Mouse (Mus musculus) liver, embryonic 11.5 days (tissue): ENCODE measurements around the gene Gfod1. TPM values are rescaled to one million over a fixed set of nuclear protein-coding genes. Genes with fewer than 3 reads are reported as not detected.

Experiments used
- ATAC-seq: fragments of 200-750 bp; cut with Nextera tagmentation; replicated peaks from 2 replicates; pipeline ENCODE4 v1.8.0; 2017; ENCODE audit warnings: moderate number of reproducible peaks, mild to moderate bottlenecking, moderate TSS enrichment, moderate library complexity; ENCODE audit not compliant: low FRiP score
- DNase-seq: peaks from one replicate; pipeline ENCODE4 v3.0.0-alpha.2; 2017; ENCODE audit warnings: low spot score
- H3K27ac ChIP-seq: fragments of 300-500 bp; sonication (generic); 2 replicates; pipeline ENCODE4 v1.5.1; 2014; ENCODE audit warnings: mild to moderate bottlenecking, low read depth, low read length, control low read depth
- H3K27me3 ChIP-seq: fragments of 300-500 bp; sonication (generic); replicated peaks from 2 replicates; pipeline ENCODE4 v1.6.1; 2014; ENCODE audit warnings: low read length, mixed read lengths; ENCODE audit not compliant: control insufficient read depth, insufficient read depth
- H3K36me3 ChIP-seq: fragments of 300-500 bp; sonication (generic); 2 replicates; pipeline ENCODE4 v1.6.1; 2014; ENCODE audit warnings: mild to moderate bottlenecking, low read length, moderate library complexity, mixed read lengths; ENCODE audit not compliant: control insufficient read depth, insufficient read depth
- H3K4me1 ChIP-seq: fragments of 300-500 bp; sonication (generic); replicated peaks from 2 replicates; pipeline ENCODE4 v1.6.1; 2014; ENCODE audit warnings: low read length, mixed read lengths; ENCODE audit not compliant: control insufficient read depth, insufficient read depth
- H3K4me2 ChIP-seq: fragments of 300-500 bp; sonication (generic); 2 replicates; pipeline ENCODE4 v1.6.1; 2014; ENCODE audit warnings: mild to moderate bottlenecking, control low read depth, moderate library complexity
- H3K4me3 ChIP-seq: fragments of 300-500 bp; sonication (generic); 2 replicates; pipeline ENCODE4 v1.5.1; 2014; ENCODE audit warnings: low read depth, low read length, control low read depth
- H3K9ac ChIP-seq: fragments of 300-500 bp; sonication (generic); 2 replicates; pipeline ENCODE4 v1.6.1; 2014; ENCODE audit warnings: low read depth, low read length, control low read depth
- H3K9me3 ChIP-seq: fragments of 300-500 bp; sonication (generic); 2 replicates; pipeline ENCODE4 v1.6.1; 2016; ENCODE audit warnings: low read length, inconsistent platforms, mixed read lengths; ENCODE audit not compliant: control insufficient read depth
- WGBS: fragments of 180-500 bp; shearing (Covaris S2); extraction: QIAGEN DNeasy Blood & Tissue Kit; methylation state at CpG from one replicate; pipeline ENCODE4 v1.1.7; 2014; 5-methylcytosine and 5-hydroxymethylcytosine counted together
- polyA plus RNA-seq: library from polyadenylated mRNA; unstranded; fragments of >200 nt; fragmentation: Nextera tagmentation; extraction: Ambion mirVana; gene quantifications from 2 replicates; pipeline ENCODE4 v1.2.1, GENCODE M21; 2014

Gene Gfod1
- polyA plus RNA-seq, 1 experiment from 2014 or later = 0.37 TPM

GRCm38 (mm10) chr13:43265116-43265515 lies 38.9 kb downstream of the Gfod1 start:
- no peak for ATAC-seq

DNA sequence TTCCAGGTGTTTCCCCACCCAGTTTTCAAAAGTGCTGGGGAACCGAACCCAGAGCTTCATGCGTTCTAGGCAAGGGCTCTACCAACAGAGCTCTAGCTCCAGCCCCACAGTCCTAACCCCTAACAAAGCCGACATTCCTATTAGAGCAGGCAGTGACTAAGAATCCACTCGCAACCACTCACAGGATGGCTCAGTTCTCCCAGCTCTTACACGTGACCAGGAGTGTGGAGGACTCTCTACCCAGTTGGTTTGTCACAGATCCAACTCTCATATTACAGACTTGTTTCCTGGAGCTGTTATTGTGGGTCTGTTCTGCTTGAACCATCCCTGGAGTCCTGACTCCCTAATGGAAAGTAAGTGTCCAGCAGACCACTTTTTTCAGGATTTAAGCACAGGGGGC lies 40.3 kb downstream of the Gfod1 start:
- no peak overlapping the region for H3K9ac ChIP-seq
- ATAC-seq (no peak), DNase-seq (no peak)
- no peak overlapping the region for H3K27ac ChIP-seq
- H3K9me3 ChIP-seq = no peaks in the 10 kb centered on the region
- 85% methylated on average over 5 of the region's 5 CpGs for WGBS
- H3K36me3 ChIP-seq = no peaks in the 10 kb centered on the region
- H3K27me3 ChIP-seq = no peaks in the 10 kb centered on the region
- H3K4me1 ChIP-seq = peaks cover 18% of the 10 kb centered on the region
- H3K4me2 ChIP-seq = no peak overlapping the region
- no peak overlapping the region for H3K4me3 ChIP-seq

More at GRCm38 (mm10) chr13:43265116-43265515, 38.9 kb downstream of the Gfod1 start:
- no peaks in the 10 kb centered on the region for H3K36me3 ChIP-seq
- H3K27ac ChIP-seq = no peak overlapping the region
- H3K4me3 ChIP-seq = no peak overlapping the region
- H3K9me3 ChIP-seq = no peaks in the 10 kb centered on the region
- H3K4me2 ChIP-seq = no peak overlapping the region
- H3K27me3 ChIP-seq = no peaks in the 10 kb centered on the region
- peaks cover 12% of the 10 kb centered on the region for H3K4me1 ChIP-seq
- no peak overlapping the region for H3K9ac ChIP-seq
- WGBS = 50% methylated on average over 4 of the region's 4 CpGs
- DNase-seq = no peak

DNA sequence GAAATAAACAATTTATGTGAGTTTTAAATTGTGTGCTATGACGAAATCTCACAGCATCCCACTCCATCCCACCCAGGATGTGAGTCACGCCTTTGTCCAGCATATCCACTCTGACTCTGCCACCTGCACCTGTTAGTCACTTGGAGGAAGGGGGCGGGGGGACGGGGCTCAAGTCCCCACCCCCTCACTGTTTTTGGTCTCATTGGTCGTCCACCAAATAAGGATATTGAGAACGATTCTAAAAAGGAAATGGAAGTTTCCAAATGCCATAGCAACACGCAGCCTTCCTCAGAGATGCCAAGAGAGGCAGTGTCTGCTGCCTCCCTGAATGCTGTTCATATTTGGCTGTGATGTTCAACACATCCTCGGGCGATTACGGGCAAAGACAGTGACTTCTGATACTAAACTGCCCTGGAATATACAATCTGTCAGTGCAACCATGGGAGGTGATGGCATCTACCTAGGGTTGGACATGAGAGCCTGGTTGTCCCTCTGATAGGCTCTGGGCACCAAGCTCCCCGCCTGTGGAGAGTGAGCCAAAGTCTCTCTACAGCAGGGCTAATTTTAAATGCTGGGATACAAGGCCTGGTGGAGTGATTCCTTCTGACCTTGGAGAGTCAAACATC lies 41.7 kb downstream of the Gfod1 start:
- WGBS = 81% methylated on average over 11 of the region's 11 CpGs
- Histone ChIP-seq H3K9ac (no peak overlapping the region), H3K27me3 (no peaks in the 10 kb centered on the region), H3K9me3 (no peaks in the 10 kb centered on the region), H3K4me1 (peaks cover 15% of the 10 kb centered on the region), H3K4me3 (no peak overlapping the region), H3K4me2 (no peak overlapping the region), H3K27ac (no peak overlapping the region), H3K36me3 (no peaks in the 10 kb centered on the region)
- no peak for ATAC-seq
- no peak for DNase-seq

DNA sequence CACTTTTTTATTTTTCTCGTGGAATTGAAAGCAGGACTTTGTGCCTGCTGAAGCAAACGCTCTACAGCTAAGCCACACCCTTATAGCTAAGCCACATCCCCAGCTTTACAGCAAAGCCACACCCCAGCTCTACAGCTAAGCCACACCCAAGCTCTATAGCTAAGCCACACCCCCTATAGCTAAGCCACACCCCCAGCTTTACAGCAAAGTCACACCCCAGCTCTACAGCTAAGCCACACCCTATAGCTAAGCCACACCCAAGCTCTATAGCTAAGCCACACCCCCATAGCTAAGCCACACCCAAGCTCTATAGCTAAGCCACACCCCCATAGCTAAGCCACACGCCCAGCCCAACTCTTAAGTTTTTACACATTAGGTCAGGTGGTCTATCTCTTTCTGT lies 42.7 kb downstream of the Gfod1 start:
- Histone ChIP-seq H3K36me3 (no peaks in the 10 kb centered on the region), H3K27ac (peak overlapping the region; percentile 91), H3K9me3 (no peaks in the 10 kb centered on the region), H3K4me2 (peak overlapping the region; percentile 67), H3K4me3 (peak overlapping the region; percentile 31), H3K9ac (peak overlapping the region; percentile 46; the same call in 1 of the 2 replicates), H3K4me1 (peaks cover 15% of the 10 kb centered on the region), H3K27me3 (no peaks in the 10 kb centered on the region)
- DNase-seq = peak; percentile 64
- 42% methylated on average over 3 of the region's 3 CpGs for WGBS
- peak; percentile 91 for ATAC-seq

DNA sequence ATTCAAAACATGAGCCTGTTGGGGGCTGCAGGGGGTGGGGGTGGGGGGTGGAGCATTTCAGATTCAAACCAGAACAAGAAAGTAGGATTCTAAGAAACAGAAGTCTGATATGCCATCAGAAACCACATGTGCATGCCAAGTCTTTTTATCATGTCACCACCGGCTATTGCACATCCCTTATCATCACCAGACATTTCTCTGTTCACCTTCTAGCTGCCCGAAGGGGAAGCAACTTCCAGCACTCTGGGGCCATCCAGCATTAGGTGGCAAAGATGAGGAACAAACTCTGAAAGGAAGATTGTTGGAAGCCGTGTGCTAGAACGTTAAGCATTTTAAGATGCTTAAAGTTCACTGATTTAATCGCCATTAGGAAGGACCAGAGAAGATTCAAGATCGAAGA lies 43.2 kb downstream of the Gfod1 start:
- WGBS = 26% methylated on average over 6 of the region's 6 CpGs
- ATAC-seq = peak; percentile 88
- Histone ChIP-seq H3K4me3 (peak overlapping the region; percentile 31), H3K36me3 (no peaks in the 10 kb centered on the region), H3K4me1 (peaks cover 15% of the 10 kb centered on the region), H3K4me2 (peak overlapping the region; percentile 67), H3K27me3 (no peaks in the 10 kb centered on the region), H3K9me3 (no peaks in the 10 kb centered on the region), H3K27ac (peak overlapping the region; percentile 91), H3K9ac (peak overlapping the region; percentile 46; the same call in 1 of the 2 replicates)
- DNase-seq = no peak

DNA sequence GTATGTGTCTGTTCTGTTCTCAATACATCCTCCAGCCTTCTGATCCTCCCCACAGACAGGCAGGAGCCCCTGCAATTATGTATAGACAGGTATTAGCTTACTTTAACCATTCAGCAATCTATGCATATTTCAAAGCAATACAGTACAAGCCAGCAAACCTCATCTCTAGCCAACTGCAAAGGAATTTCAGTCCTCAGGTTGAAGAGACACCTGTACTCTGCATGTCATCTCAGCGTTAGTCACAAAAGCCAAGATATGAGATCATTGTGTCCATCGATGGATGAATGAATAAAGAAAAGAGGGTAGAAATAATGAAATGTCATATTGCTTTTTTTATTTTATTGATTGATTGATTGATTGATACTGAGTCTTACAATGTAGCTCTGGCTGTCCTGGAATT lies 47.5 kb downstream of the Gfod1 start:
- Histone ChIP-seq H3K4me3 (no peak overlapping the region), H3K4me2 (no peak overlapping the region), H3K4me1 (peaks cover 16% of the 10 kb centered on the region), H3K9ac (no peak overlapping the region), H3K36me3 (no peaks in the 10 kb centered on the region), H3K27ac (no peak overlapping the region), H3K9me3 (no peaks in the 10 kb centered on the region), H3K27me3 (no peaks in the 10 kb centered on the region)
- 91% methylated on average over 2 of the region's 2 CpGs for WGBS
- DNase-seq = no peak
- ATAC-seq = no peak

DNA sequence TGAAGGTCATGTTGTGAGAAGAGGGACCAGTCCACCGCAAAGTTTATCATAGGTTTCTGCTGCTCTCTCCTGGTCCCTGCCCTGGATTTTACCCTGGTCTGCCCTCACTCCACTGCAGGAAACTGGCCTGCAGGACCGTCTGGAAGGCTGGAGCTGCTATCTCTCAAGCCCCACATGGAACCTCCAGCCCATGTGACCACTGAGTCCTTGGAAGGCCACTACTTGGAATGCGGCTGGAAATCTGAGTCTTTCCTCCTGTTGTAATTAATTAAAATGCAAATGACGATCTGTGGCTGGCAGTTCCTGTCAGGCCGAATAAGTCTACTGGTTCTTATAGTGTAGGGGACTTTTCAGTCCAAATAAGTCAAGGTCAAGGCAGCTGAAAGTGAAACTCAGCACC lies 50.4 kb downstream of the Gfod1 start:
- no peaks in the 10 kb centered on the region for H3K36me3 ChIP-seq
- 55% methylated on average over 5 of the region's 5 CpGs for WGBS
- no peak for DNase-seq
- no peaks in the 10 kb centered on the region for H3K27me3 ChIP-seq
- no peak overlapping the region for H3K4me3 ChIP-seq
- H3K4me2 ChIP-seq = no peak overlapping the region
- no peak overlapping the region for H3K9ac ChIP-seq
- no peak overlapping the region for H3K27ac ChIP-seq
- H3K9me3 ChIP-seq = no peaks in the 10 kb centered on the region
- ATAC-seq = no peak
- H3K4me1 ChIP-seq = peaks cover 12% of the 10 kb centered on the region

- DNase-seq (no peak), ATAC-seq (no peak)
- WGBS = 83% methylated on average over 8 of the region's 8 CpGs
- Histone ChIP-seq H3K4me1 (peaks cover 12% of the 10 kb centered on the region), H3K27me3 (no peaks in the 10 kb centered on the region), H3K36me3 (no peaks in the 10 kb centered on the region), H3K27ac (no peak overlapping the region), H3K9ac (no peak overlapping the region), H3K4me2 (no peak overlapping the region), H3K9me3 (no peaks in the 10 kb centered on the region), H3K4me3 (no peak overlapping the region)
Measured at GRCm38 (mm10) chr13:43252105-43252790, 51.7 kb downstream of the Gfod1 start.

DNA sequence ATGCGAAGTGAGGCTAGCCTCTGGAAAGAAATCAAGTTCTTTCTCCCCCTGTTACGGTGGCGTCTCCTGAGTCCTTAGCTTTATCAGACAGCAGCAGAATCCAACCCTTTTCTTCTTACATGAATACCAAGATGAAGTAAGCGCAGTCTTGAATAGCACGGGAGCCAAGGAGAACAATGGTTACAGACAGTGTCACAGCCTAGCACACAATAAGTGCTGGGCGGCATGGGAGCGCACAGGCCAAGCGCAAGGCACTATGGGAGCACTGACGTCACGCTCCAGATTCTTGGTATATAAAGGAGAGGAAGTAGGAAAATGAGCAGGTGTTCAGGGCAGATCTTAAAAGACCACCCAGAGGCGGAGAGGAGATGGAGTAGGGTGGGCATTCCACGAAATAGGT lies 52.6 kb downstream of the Gfod1 start:
- Histone ChIP-seq H3K9ac (no peak overlapping the region), H3K4me1 (peaks cover 12% of the 10 kb centered on the region), H3K4me3 (no peak overlapping the region), H3K27ac (no peak overlapping the region), H3K9me3 (no peaks in the 10 kb centered on the region), H3K36me3 (no peaks in the 10 kb centered on the region), H3K27me3 (no peaks in the 10 kb centered on the region), H3K4me2 (no peak overlapping the region; the same call in 1 of the 2 replicates)
- WGBS = 68% methylated on average over 12 of the region's 12 CpGs
- ATAC-seq = no peak
- no peak for DNase-seq
